Mouse (Mus musculus) bone marrow, adult 2 months (tissue): ENCODE results near the gene Plac8. TPM values are rescaled to one million over a fixed set of nuclear protein-coding genes. Genes with fewer than 3 reads are reported as not detected.

Source experiments
- H3K27ac ChIP-seq: fragments of 200-500 bp; 2 replicates; pipeline ENCODE4 v1.5.1; 2012; ENCODE audit warnings: low read depth, mild to moderate bottlenecking, control low read depth, inconsistent platforms, low read length; ENCODE audit not compliant: control insufficient read depth, poor library complexity, insufficient read depth
- H3K4me1 ChIP-seq: fragments of 200-500 bp; 2 replicates; pipeline ENCODE4 v1.6.1; 2011; ENCODE audit warnings: low read length; ENCODE audit not compliant: control insufficient read depth, insufficient read depth
- H3K4me3 ChIP-seq: fragments of 200-500 bp; replicated peaks from 2 replicates; pipeline ENCODE3; 2011; ENCODE audit warnings: mild to moderate bottlenecking, low read depth, low read length, control low read depth; ENCODE audit not compliant: control insufficient read depth
- CTCF ChIP-seq: fragments of 200-500 bp; IDR thresholded peaks from 2 replicates; pipeline ENCODE4 v1.5.1; 2011; ENCODE audit warnings: low read length, control low read depth; ENCODE audit not compliant: control insufficient read depth, insufficient read depth
- POLR2A ChIP-seq: fragments of 200-500 bp; IDR thresholded peaks from 2 replicates; pipeline ENCODE4 v1.6.1; 2011; ENCODE audit warnings: low read depth, mild to moderate bottlenecking, control low read depth, low read length, borderline replicate concordance; ENCODE audit not compliant: control insufficient read depth
- WGBS: fragments of 180-500 bp; shearing (Covaris S2); methylation state at CpG from one replicate; pipeline ENCODE4 v1.1.7; 2018; 5-methylcytosine and 5-hydroxymethylcytosine counted together
- polyA plus RNA-seq: library from polyadenylated mRNA; stranded (reverse); fragments of >200 nt; gene quantifications from 2 replicates; pipeline ENCODE4 v1.2.4, GENCODE M21; 2011; ENCODE audit warnings: low replicate concordance; ENCODE audit not compliant: missing spikeins, insufficient read depth, insufficient read length

Gene Plac8
- polyA plus RNA-seq, 1 experiment = 141 TPM

DNA sequence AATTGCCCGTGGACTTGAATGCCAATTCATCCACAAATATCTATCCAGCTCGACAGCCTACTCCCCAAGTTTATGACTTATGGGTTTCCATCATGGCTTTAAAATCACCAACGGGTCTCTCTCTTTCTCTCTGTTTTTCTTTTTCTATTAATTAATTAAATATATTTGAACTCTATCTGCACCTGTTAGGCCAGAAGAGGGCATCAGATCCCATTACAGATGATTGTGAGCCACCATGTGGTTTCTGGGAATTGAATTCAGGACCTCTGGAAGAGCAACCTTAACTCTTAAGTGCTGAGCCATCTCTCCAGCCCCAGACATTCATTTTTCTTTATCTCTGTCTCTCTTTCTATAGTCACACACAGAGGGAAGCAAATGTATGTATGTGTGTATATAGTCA, 13.3 kb downstream of the Plac8 start:
- Histone ChIP-seq H3K4me1 (no peaks in the 10 kb centered on the region; the same call in none of the 2 replicates), H3K27ac (no peak overlapping the region), H3K4me3 (no peak overlapping the region)
- TF ChIP-seq CTCF = no peak
- TF ChIP-seq POLR2A = no peak
- 70% methylated on average over 3 of the region's 3 CpGs for WGBS

DNA sequence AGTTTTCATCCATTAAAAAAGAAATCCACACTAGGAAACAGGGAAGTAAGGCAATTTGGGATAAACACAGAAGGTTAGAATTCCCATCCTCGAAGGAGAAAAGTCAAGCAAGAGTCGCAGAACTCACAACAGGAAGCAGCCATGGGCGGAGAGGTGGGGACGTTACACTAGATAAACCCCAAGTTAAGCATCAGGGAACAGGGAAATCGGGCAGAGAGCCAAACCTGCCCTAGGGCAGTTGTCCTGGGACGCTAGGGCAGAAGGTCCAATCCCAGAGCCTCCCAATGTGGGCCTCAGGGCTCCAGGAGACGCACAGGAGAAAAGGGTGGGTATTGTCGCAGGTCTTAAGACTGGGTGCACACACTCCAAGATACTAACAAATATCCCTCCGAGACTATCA, 14.5 kb downstream of the Plac8 start:
- 41% methylated on average over 9 of the region's 9 CpGs for WGBS
- TF ChIP-seq CTCF (no peak), POLR2A (no peak)
- H3K27ac ChIP-seq = no peak overlapping the region
- no peak overlapping the region for H3K4me3 ChIP-seq
- H3K4me1 ChIP-seq = no peaks in the 10 kb centered on the region; the same call in none of the 2 replicates

DNA sequence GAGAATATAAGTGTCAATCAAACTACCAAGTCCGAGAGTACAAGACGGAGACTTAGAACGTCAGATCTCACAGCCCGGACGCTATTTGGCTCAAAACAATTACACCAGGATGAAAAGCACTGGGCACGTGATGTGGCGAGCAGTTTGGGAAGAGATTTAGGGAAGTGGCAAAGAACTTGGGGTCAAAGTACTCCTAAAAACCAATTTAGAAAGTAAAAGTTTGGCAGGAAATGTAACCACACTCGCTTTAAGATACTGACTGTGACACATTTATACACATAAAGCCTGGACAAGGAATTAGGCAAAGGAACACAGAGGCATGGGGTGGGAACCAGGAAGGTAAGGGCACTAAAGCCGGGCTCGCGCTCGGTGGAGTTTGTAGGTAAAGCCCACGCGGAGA, 15.0 kb downstream of the Plac8 start:
- Histone ChIP-seq H3K4me3 (no peak overlapping the region), H3K4me1 (no peaks in the 10 kb centered on the region; the same call in none of the 2 replicates), H3K27ac (peak overlapping the region; percentile 52)
- 51% methylated on average over 14 of the region's 14 CpGs for whole genome bisulfite sequencing
- TF ChIP-seq POLR2A (no peak), CTCF (no peak)

DNA sequence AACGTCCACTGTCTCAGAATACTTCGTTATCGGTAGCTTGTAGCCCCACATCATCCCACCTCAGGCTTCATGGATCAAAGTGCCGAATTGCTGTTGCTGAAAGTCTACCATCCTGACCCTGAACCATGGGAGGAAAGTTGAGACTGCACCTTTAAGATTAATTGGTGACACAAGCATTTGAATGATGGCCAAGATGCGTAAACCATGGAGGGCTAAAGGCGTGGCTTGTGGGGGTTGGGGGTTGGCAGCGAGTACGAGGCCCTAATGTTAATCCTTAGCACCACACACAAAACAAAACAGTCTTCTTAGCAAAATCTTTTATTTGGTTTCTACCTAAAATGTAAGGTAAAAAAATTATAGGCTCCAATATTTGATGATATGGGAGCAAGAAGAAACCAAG, 18.6 kb downstream of the Plac8 start:
- 64% methylated on average over 8 of the region's 8 CpGs for WGBS
- TF ChIP-seq CTCF (no peak), POLR2A (no peak)
- no peak overlapping the region for H3K4me3 ChIP-seq
- no peaks in the 10 kb centered on the region; the same call in none of the 2 replicates for H3K4me1 ChIP-seq
- no peak overlapping the region for H3K27ac ChIP-seq

DNA sequence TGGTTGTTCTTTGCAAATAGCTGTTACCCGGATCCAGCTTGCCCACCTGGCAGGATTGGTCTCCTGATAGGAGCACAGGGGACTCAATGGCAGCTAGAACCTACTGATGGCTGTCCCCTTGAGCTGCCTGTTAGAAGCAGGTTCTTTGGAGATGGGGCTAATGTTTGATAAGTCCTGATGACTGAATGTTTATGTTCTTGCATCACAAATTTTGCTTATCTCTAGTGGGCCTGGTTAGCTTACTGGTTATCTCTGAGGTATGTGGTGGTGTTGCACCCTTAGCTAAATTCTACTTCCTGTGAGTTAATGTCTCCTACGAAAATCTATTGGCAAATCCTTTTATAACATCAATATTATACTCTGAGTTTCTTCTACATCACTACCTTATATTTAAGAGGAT, 20.1 kb downstream of the Plac8 start:
- no peak for TF ChIP-seq POLR2A
- TF ChIP-seq CTCF = no peak
- Histone ChIP-seq H3K4me1 (no peaks in the 10 kb centered on the region; the same call in 1 of the 2 replicates), H3K4me3 (no peak overlapping the region), H3K27ac (no peak overlapping the region)
- WGBS = 49% methylated on average over 2 of the region's 2 CpGs

DNA sequence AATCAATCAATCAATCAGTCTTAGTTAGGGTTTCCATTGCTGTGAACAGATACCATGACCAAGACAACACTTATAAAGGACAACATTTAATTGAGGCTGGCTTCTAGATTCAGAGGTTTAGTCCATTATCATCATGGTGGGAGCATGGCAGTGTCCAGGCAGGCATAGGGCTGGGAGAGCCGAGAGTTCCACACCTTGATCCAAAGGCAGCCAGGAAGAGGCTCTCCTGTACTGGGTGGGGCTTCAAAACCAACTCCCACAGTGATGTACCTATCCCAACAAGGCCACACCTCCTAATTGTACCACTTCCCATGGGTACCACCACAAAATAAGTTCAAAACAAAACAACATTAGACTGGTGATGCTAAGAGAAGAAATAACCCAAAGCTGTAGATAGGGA, 21.9 kb downstream of the Plac8 start:
- no peak overlapping the region for H3K4me3 ChIP-seq
- H3K27ac ChIP-seq = no peak overlapping the region
- 77% methylated on average over 1 of the region's 1 CpGs for WGBS
- no peaks in the 10 kb centered on the region for H3K4me1 ChIP-seq
- TF ChIP-seq POLR2A (no peak), CTCF (no peak)

DNA sequence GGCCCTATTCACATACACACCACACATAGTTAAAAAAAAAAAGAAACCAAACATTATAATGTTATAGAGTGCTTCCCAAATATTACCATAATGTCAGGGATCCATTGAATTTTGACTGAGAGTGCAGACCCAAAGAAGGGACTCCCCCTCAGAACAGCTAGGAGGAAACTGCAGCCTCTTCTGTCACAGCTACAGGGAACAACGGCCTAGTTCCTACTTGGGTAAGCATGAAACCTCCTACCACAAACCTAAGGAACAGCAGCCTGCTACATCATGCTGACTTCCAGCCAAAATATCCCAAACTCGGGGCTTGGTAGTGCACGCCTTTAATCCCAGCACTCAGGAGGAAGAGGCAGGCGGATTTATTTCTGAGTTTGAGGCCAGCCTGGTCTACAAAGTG, 22.7 kb downstream of the Plac8 start:
- Histone ChIP-seq H3K4me1 (no peaks in the 10 kb centered on the region), H3K4me3 (no peak overlapping the region), H3K27ac (no peak overlapping the region)
- TF ChIP-seq POLR2A (no peak), CTCF (no peak)
- 66% methylated on average over 4 of the region's 4 CpGs for WGBS

DNA sequence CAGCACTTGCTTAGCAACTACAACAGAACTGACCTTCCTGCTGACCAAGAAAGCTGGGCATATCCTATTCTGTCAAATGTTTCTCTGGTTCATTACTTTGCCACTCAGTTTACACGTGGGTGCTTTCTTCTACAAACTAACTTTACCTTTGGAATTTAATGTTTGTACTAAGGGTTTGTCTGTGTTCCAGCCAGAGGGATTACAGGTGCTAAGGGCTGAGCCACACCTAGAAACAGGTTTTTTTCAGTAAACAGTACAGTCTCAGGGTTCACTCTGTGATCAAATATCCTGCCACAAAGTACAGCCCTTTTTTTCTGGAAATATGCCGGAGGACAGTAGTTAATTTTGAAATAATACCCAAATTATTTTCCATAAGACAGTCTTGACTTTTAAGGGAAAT, 23.8 kb downstream of the Plac8 start:
- no peaks in the 10 kb centered on the region for H3K4me1 ChIP-seq
- no peak for TF ChIP-seq CTCF
- TF ChIP-seq POLR2A = no peak
- H3K4me3 ChIP-seq = no peak overlapping the region
- 83% methylated on average over 2 of the region's 2 CpGs for WGBS
- H3K27ac ChIP-seq = no peak overlapping the region

DNA sequence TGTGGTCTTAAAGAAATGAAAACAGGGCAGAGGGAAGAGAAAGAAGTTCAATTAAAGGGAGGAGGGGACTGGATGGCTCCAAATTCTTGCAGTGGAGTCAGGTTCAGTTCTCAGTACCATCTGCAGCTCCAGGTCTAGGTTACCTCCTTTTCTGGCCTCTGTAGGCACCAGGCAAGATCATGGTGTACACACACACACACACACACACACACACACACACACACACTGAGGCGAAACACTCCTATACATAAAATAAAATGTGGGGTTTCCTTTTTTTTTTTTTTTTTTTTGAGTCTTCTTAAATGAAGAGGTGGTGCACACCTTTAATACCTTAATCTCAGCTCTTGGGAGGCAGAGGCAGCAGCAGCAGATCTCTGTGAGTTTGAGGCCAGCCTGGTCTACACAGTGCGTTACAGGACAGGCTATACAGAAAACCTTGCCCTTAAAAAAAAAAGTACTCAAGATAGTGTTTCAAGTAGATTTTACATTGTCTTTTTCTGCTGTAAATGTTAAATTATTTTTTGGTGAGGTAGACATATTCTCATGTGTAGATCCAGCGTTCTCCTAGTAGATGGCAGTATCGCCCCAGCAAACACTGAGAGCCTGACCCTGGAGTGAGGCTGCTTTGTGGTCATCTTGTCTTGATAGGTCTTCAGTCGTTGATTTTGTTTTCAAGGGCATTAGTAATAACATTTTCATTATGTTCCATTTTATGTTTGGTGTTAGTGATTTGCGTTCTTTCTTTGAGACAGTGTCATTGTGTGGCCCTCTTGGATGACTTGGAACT, 25.6 kb downstream of the Plac8 start:
- Histone ChIP-seq H3K27ac (no peak overlapping the region), H3K4me1 (no peaks in the 10 kb centered on the region), H3K4me3 (no peak overlapping the region)
- 73% methylated on average over 6 of the region's 6 CpGs for WGBS
- peak; percentile 64 for TF ChIP-seq CTCF
- TF ChIP-seq POLR2A = no peak
